Mouse (Mus musculus) neutrophil, adult 83 days (primary cell): ENCODE results near the gene Trnau1ap. TPM values are rescaled to one million over a fixed set of nuclear protein-coding genes. Genes with fewer than 3 reads are reported as not detected.

Experiments used
- total RNA-seq, 2 experiments: library from RNA; stranded (reverse); gene quantifications; one replicate each; pipeline ENCODE4 v1.2.4; 2023

Trnau1ap gene
- total RNA-seq: 10 to 100 TPM; 13.8 to 15.9 TPM

DNA sequence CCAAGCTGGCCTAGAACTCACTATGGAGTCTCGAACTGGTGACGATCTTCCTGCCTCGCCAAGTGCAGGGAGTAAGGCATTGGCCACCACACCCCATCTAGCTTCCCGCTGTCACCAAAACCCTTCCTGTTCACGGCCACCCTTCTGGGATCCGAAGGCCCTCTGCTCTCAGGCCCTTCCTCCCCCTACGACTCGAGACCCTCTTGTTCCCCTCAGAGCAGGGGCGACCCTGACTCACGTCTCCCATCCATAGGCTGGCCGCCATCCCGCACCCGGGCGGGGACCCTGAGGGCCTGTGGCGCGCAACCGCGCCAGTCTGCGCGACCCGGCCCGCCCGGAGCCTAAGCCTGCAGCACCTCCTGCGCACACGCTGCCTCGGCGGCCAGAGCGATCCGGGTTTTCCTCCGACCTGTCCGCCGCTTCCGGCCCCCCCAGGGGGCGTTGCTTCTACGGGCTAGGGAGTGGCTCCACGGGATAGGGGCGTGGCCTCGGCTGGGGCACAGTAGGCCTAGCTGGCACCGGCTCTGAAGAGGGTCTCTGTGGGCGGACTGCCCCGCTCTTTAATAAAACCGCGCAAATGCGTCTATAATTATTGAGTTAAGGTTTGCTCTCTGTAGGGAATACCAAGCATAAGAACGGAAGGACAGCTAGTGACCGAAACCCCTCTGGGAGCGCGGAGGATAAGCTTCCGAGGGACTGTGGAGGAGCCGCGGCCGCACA lies at the start of gene Trnau1ap:
Trnau1ap (minus strand) TSS at position 424 of the 720 bp plus-strand sequence.

DNA sequence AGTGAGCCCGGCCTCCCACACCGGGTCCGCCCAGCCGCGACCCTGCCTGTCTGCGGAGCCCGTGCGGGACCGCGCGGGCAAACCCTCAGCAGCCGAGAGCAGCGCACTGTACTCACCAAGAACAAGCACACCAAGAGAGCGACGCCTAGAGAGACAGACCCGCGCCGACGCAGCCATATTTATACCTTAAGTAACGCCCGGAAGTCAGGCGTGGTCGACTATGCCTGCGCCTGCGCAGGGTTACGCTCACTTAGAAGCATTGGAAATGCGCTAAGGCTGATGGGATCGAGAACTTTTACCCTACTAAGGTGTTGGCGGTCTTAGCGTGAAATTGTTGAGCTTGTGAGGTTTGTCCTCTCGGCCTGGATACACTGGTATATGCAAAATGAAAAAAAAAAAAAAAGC lies 24.1 kb upstream of the Trnau1ap start, which contains the start of gene Rcc1:
Rcc1 (minus strand) TSS at position 125 of the 405 bp plus-strand sequence.

DNA sequence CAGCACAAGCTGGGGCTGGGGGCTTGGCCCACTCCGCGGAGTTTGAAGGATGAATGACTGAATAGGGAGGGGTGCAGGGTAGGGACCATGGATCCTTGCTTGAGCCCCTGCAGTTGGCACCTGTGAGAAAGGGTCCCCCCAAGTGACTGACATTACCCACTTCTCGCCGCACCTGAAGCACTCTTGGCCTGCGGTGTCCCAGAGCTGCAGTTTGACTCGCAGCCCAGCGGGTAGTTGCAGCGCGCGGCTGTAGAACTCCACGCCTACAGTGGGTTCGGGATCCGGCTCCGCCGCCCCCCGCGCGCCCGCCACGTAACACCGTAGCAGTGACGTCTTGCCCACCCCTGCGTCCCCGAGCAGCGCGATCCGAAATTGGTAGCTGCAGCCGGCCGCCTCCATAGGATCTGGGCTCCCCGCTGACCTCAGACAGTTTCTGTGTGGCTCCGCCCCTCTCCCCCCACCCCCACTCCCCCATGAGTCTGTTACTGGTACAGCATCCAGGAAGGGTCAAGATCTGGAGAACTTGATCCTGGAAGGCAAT lies 26.3 kb downstream of the Trnau1ap start, which contains the start of gene Rab42:
Rab42 (minus strand) TSS at position 447 of the 541 bp plus-strand sequence.

DNA sequence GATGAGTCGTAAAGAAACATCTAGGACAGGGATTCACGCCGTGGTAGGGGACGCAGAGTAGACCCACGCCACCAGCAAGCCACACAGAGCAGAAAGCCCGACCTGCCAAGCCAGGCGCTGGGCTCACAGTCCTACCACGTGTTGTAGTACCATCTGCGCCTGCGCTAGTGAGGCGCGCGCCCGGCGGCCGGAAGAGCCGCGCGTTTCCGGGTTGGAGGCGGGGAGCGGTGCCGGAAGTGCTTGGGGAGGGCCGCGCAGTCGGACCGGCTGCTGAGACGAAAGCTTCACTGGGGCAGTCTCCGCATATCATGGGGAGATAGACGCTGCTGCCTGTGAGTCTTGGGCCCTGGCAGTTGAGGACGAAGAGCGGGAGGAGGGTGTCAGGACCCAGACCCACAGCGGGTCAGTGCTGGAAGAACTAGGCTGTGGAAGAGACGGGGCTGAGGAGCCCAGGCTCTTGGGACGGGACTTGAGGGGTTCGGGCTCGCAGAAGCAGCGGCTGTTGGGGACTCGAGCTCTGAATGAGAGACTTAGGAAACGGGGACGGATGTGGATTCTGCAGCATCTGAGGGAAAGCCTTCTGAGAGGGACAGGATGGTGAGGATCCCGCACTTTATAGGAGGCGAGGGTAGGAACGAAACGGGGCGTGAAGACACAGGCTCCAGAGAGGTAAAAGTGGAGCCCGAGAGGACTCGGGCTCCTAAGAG lies 55.0 kb downstream of the Trnau1ap start, which contains the start of gene Taf12:
Taf12 (plus strand) TSS at position 220 of the 707 bp plus-strand sequence.

Other genes with a start within 250 kb of the Trnau1ap start
- not detected for gene Oprd1, start 185.1 kb downstream of the Trnau1ap start, total RNA-seq
- gene Ythdf2, start 117.2 kb downstream of the Trnau1ap start, total RNA-seq: 10 to 100 TPM; 34.5 to 36.1 TPM
- 10 to 100 TPM; 30.5 to 33.5 TPM for gene Gmeb1, start 67.9 kb downstream of the Trnau1ap start, total RNA-seq
- 10 to 100 TPM; 34.3 to 35.1 TPM for gene Taf12, start 55.2 kb downstream of the Trnau1ap start, total RNA-seq
- gene Rab42, start 26.2 kb downstream of the Trnau1ap start, total RNA-seq: under 1 TPM in 1 of 2 experiments, not detected in 1; 0.64 TPM
- gene Rcc1, start 24.1 kb upstream of the Trnau1ap start, total RNA-seq: 10 to 100 TPM; 28.5 to 30.9 TPM
- 10 to 100 TPM; 20.8 to 22.6 TPM for gene Phactr4, start 93.0 kb upstream of the Trnau1ap start, total RNA-seq
- gene Med18, start 134.4 kb upstream of the Trnau1ap start, total RNA-seq: 1 to 10 TPM; 7.5 to 9.2 TPM
- 10 to 100 TPM; 31.2 to 35.3 TPM for gene Sesn2, start 181.0 kb upstream of the Trnau1ap start, total RNA-seq
- gene Atpif1, start 204.1 kb upstream of the Trnau1ap start, total RNA-seq: 100 to 1,000 TPM; 183 to 206 TPM
- 10 to 100 TPM; 62.6 to 68.7 TPM for gene Dnajc8, start 206.0 kb upstream of the Trnau1ap start, total RNA-seq
- gene Ptafr, start 234.5 kb upstream of the Trnau1ap start, total RNA-seq: 10 to 100 TPM; 50.7 to 58.3 TPM